Mouse (Mus musculus) liver, embryonic 14.5 days (tissue): ENCODE measurements around the gene Abhd4.

Experiments
- CTCF ChIP-seq: IDR thresholded peaks from 2 replicates; pipeline ENCODE4 v1.5.1; 2016; ENCODE audit warnings: antibody characterized with exemption, low read depth, control low read depth
- EP300 ChIP-seq: IDR thresholded peaks from 2 replicates; pipeline ENCODE4 v1.6.1; 2016; ENCODE audit warnings: antibody characterized with exemption, low read depth

GRCm38 (mm10) chr14:54224484-54225467 lies 29.2 kb upstream of the Abhd4 start:
- TF ChIP-seq CTCF (no peak), EP300 (no peak)
